Mouse (Mus musculus) neural tube, embryonic 11.5 days (tissue): ENCODE data around the gene Olfr449. TPM values are rescaled to one million over a fixed set of nuclear protein-coding genes. Genes with fewer than 3 reads are reported as not detected.

ENCODE experiments used
- polyA plus RNA-seq: library from polyadenylated mRNA; unstranded; fragments of >200 nt; fragmentation: Nextera tagmentation; extraction: Ambion mirVana; gene quantifications from 2 replicates; pipeline ENCODE4 v1.2.1, GENCODE M21; 2014

Olfr449 gene
- polyA plus RNA-seq, 1 experiment from 2014 or later, result not detected

Other genes with a start within 250 kb of the Olfr449 start
- not detected in 2 replicates for gene Tcaf3, start 236.7 kb upstream of the Olfr449 start, polyA plus RNA-seq
- 1.6 and 1.8 TPM in 2 replicates for gene Tcaf2, start 189.1 kb upstream of the Olfr449 start, polyA plus RNA-seq
- gene Tcaf1, start 124.3 kb upstream of the Olfr449 start, polyA plus RNA-seq, result 149 and 168 TPM in 2 replicates
- not detected in 2 replicates for gene Olfr453, start 95.0 kb upstream of the Olfr449 start, polyA plus RNA-seq
- gene Olfr38, start 78.0 kb upstream of the Olfr449 start, polyA plus RNA-seq, result not detected in 2 replicates
- gene Olfr452, start 49.3 kb upstream of the Olfr449 start, polyA plus RNA-seq, result not detected in 2 replicates
- gene Olfr450, start 22.4 kb upstream of the Olfr449 start, polyA plus RNA-seq, result not detected in 2 replicates
- gene Olfr448, start 56.1 kb downstream of the Olfr449 start, polyA plus RNA-seq, result not detected in 2 replicates
- gene Olfr447, start 74.5 kb downstream of the Olfr449 start, polyA plus RNA-seq, result not detected in 2 replicates
- not detected in 2 replicates for gene Olfr446, start 87.0 kb downstream of the Olfr449 start, polyA plus RNA-seq
- gene Olfr444, start 114.7 kb downstream of the Olfr449 start, polyA plus RNA-seq, result not detected in 2 replicates